Mouse (Mus musculus): Measurements from ENCODE around the gene Dab2ip. TPM values are rescaled to one million over a fixed set of nuclear protein-coding genes. Genes with fewer than 3 reads are reported as not detected.

Gene Dab2ip
- polyA plus RNA-seq, 1 experiment from 2014 or later: 49.5 TPM

DNA sequence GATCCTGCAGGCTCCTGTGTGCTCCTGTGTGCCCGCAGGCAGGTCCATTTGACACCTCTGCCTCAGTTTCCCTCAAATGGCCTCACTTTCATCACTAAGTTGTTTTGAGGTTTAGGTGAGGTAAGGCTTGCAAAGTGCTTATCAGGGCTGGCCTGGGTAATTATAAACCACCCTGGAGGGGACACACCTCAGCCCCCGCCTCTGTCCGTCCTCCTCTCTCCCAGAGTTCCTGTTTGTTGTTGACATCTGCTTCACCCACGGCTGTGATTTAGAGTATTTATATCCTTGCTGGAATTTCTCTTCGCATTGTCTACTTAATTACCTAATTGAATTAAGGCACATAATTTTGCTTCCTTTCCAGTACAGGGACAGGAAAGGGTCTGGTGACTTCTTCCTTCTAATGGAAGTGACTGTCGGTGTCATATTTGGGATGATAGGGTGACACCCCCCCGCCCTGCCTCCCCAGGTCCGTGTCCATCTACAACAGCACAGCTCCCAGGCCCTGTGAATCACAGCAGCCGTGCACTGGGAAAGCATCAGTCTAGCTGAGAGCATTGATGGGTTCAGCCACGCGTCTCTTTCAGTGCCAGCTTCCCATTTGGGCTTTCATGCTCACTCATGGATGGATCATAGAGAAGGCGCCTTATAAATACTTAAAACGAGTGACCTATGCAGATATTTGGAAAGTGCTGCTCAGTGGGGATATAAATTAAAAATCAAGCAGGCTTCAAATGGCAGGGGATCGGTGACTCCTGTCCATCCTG lies 34.1 kb downstream of the Dab2ip start:
- Histone ChIP-seq H3K27me3 (ENCODE audit: control insufficient read depth, insufficient read depth, low read length) (peaks cover 5% of the 10 kb centered on the region; the same call in 1 of the 2 replicates), H3K9me3 (replicated peaks; ENCODE audit: control insufficient read depth, low read length) (no peaks in the 10 kb centered on the region), H3K4me3 (ENCODE audit: low read depth, low read length) (no peak overlapping the region), H3K9ac (replicated peaks; ENCODE audit: low read length) (no peak overlapping the region), H3K4me2 (ENCODE audit: low read depth, low read length) (no peak overlapping the region), H3K27ac (replicated peaks; ENCODE audit: low read depth, low read length) (no peak overlapping the region), H3K36me3 (replicated peaks; ENCODE audit: control insufficient read depth, insufficient read depth, low read depth, low read length) (no peaks in the 10 kb centered on the region), H3K4me1 (ENCODE audit: control insufficient read depth, insufficient read depth, low read length) (peaks cover 6% of the 10 kb centered on the region; the same call in 1 of the 2 replicates)
- WGBS: 67% methylated on average over 14 of the region's 14 CpGs
- ATAC-seq (replicated peaks; ENCODE audit: insufficient number of reproducible peaks, low FRiP score, low TSS enrichment, low read depth): no peak
- no peak for DNase-seq (ENCODE audit: low spot score)

DNA sequence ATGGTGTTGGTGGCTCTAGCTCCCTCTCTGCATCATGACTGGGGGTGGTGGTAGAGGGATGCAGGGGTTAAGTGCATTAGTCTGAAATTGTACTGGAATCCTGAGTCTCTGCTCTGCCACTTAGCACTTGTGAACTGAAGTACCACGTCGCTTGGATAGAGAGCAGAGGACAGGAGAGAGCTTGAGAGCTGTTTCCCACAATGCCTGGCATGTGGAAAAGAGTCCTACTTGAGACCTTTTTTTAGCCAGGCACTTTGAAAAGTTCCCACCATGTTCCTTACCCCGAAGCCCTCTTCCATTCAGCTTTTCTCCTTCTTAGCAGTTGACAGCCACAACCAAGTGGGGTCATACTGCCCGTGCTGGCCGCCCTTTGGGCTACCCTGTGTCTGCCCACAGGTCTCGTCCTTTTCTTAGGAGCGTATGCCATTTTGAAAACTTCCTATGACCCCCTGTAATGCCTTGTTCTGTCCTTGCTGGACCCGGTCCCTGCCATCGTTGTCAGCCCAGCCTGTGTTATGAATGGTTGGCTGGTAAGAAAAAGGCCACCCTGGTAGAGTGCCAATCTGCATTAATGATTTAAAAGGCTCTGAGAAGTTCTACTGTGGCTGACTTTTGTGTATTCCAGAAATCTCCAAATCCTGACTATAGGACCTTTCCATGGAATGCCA lies 34.8 kb downstream of the Dab2ip start:
- DNase-seq (ENCODE audit: low spot score): no peak
- no peak overlapping the region for H3K4me2 ChIP-seq (ENCODE audit: low read depth, low read length)
- peaks cover 5% of the 10 kb centered on the region; the same call in 1 of the 2 replicates for H3K27me3 ChIP-seq (ENCODE audit: control insufficient read depth, insufficient read depth, low read length)
- no peak overlapping the region for H3K4me3 ChIP-seq (ENCODE audit: low read depth, low read length)
- H3K27ac ChIP-seq (replicated peaks; ENCODE audit: low read depth, low read length): no peak overlapping the region
- no peaks in the 10 kb centered on the region for H3K36me3 ChIP-seq (replicated peaks; ENCODE audit: control insufficient read depth, insufficient read depth, low read depth, low read length)
- ATAC-seq (replicated peaks; ENCODE audit: insufficient number of reproducible peaks, low FRiP score, low TSS enrichment, low read depth): no peak
- 77% methylated on average over 9 of the region's 9 CpGs for WGBS
- no peak overlapping the region for H3K9ac ChIP-seq (replicated peaks; ENCODE audit: low read length)
- no peaks in the 10 kb centered on the region for H3K9me3 ChIP-seq (replicated peaks; ENCODE audit: control insufficient read depth, low read length)
- peaks cover 7% of the 10 kb centered on the region for H3K4me1 ChIP-seq (ENCODE audit: control insufficient read depth, insufficient read depth, low read length)

DNA sequence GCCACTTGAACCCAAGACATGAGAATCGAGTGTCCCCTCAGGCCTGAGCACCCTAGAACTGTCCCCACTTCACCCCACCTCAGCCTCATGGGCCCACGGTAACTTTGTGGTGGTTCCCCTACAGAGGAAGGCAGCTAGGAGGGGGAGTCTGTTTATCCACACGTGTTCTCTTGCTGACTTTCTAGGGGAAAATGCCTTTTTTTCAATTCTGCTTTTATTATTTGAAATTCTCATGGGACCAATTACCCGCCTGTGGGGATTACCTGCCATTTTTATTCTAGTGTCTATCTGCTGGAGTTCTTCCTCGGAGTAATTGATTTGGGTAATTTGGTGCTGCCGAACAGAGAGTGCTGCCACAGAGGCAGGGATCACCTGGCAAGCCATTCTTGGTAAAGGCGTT lies 35.8 kb downstream of the Dab2ip start:
- H3K4me1 ChIP-seq (ENCODE audit: control insufficient read depth, insufficient read depth, low read length): peaks cover 5% of the 10 kb centered on the region
- ATAC-seq (replicated peaks; ENCODE audit: insufficient number of reproducible peaks, low FRiP score, low TSS enrichment, low read depth) (no peak), DNase-seq (ENCODE audit: low spot score) (no peak)
- WGBS: 64% methylated on average over 7 of the region's 7 CpGs
- H3K36me3 ChIP-seq (replicated peaks; ENCODE audit: control insufficient read depth, insufficient read depth, low read depth, low read length): no peaks in the 10 kb centered on the region
- H3K4me2 ChIP-seq (ENCODE audit: low read depth, low read length): no peak overlapping the region
- no peak overlapping the region for H3K9ac ChIP-seq (replicated peaks; ENCODE audit: low read length)
- no peaks in the 10 kb centered on the region for H3K9me3 ChIP-seq (replicated peaks; ENCODE audit: control insufficient read depth, low read length)
- H3K27ac ChIP-seq (replicated peaks; ENCODE audit: low read depth, low read length): no peak overlapping the region
- H3K27me3 ChIP-seq (ENCODE audit: control insufficient read depth, insufficient read depth, low read length): peaks cover 1% of the 10 kb centered on the region; the same call in 1 of the 2 replicates
- no peak overlapping the region for H3K4me3 ChIP-seq (ENCODE audit: low read depth, low read length)

DNA sequence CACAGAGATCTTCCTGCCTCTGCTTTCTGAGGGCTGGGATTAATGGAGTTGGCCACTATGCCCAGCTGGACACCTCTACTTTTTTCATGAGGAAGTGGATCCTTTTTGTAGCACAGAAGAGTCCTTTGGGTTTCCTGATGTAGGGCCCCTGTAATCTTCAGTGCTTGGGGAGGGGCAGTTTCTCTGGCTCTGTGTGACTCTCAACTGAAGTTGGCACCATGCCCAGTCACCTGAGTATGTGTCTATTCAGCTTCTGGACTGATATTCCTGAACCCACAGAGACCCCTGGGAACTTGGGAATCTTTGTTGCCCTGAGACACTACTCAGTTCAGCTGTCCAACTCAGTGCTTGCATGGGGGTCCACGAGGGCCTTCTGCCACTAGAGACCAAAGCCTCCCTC lies 37.0 kb downstream of the Dab2ip start:
- ATAC-seq (replicated peaks; ENCODE audit: insufficient number of reproducible peaks, low FRiP score, low TSS enrichment, low read depth) (no peak), DNase-seq (ENCODE audit: low spot score) (no peak)

DNA sequence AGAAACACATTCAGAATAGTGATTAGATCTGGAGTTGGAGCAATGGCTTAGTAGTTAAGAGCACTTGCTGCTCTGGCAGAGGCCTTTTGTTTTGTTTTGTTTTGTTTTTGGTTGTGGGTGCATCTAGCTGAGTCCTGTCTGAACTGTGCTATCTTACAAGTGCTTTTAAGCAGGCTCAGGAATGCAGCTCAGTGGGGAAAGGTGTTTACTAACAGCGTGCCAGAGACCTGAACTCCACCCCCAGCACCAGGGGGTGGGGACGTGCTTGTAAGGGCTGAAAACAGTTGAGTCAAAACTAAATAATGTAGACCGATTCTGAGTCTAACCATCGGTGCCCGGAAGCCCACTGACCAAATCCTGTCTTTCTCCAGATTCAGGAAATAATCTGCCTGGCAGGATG lies 37.7 kb downstream of the Dab2ip start:
- peaks cover 5% of the 10 kb centered on the region for H3K4me1 ChIP-seq (ENCODE audit: control insufficient read depth, insufficient read depth, low read length)
- ATAC-seq (replicated peaks; ENCODE audit: insufficient number of reproducible peaks, low FRiP score, low TSS enrichment, low read depth) (no peak), DNase-seq (ENCODE audit: low spot score) (no peak)
- no peak overlapping the region for H3K9ac ChIP-seq (replicated peaks; ENCODE audit: low read length)
- no peaks in the 10 kb centered on the region for H3K36me3 ChIP-seq (replicated peaks; ENCODE audit: control insufficient read depth, insufficient read depth, low read depth, low read length)
- no peak overlapping the region for H3K27ac ChIP-seq (replicated peaks; ENCODE audit: low read depth, low read length)
- no peak overlapping the region for H3K4me2 ChIP-seq (ENCODE audit: low read depth, low read length)
- no peaks in the 10 kb centered on the region for H3K9me3 ChIP-seq (replicated peaks; ENCODE audit: control insufficient read depth, low read length)
- no peaks in the 10 kb centered on the region for H3K27me3 ChIP-seq (ENCODE audit: control insufficient read depth, insufficient read depth, low read length)
- 51% methylated on average over 5 of the region's 5 CpGs for WGBS
- H3K4me3 ChIP-seq (ENCODE audit: low read depth, low read length): no peak overlapping the region

More for the DNA sequence above, 37.0 kb downstream of the Dab2ip start:
- Histone ChIP-seq H3K4me3 (ENCODE audit: low read depth, low read length) (no peak overlapping the region), H3K9me3 (replicated peaks; ENCODE audit: control insufficient read depth, low read length) (no peaks in the 10 kb centered on the region), H3K27me3 (ENCODE audit: control insufficient read depth, insufficient read depth, low read length) (no peaks in the 10 kb centered on the region), H3K4me2 (ENCODE audit: low read depth, low read length) (no peak overlapping the region), H3K9ac (replicated peaks; ENCODE audit: low read length) (no peak overlapping the region), H3K36me3 (replicated peaks; ENCODE audit: control insufficient read depth, insufficient read depth, low read depth, low read length) (no peaks in the 10 kb centered on the region), H3K27ac (replicated peaks; ENCODE audit: low read depth, low read length) (no peak overlapping the region), H3K4me1 (ENCODE audit: control insufficient read depth, insufficient read depth, low read length) (peaks cover 5% of the 10 kb centered on the region)
- 82% methylated on average over 1 of the region's 1 CpGs for WGBS

DNA sequence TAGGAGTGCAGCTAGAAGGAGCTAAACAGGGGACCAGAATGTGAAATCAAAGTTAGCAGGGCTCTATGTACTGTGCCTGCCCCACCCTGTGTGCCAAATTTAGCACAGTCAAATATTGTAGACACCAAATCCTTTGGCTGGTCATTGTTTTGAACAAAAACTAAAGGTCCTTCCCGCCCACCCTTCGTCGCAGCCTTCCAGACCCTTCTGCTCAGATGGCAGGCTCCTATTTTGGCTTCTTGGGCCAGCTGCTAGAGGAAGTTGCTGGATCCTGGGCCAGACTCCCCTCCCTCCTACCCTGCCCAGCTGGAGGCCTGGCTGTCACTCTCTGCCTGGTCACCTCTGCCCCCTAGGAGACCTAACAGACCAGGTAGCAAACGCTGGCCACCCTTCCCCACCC lies 38.7 kb downstream of the Dab2ip start:
- H3K4me1 ChIP-seq (ENCODE audit: control insufficient read depth, insufficient read depth, low read length): peaks cover 5% of the 10 kb centered on the region
- H3K27ac ChIP-seq (replicated peaks; ENCODE audit: low read depth, low read length): no peak overlapping the region
- H3K9ac ChIP-seq (replicated peaks; ENCODE audit: low read length): no peak overlapping the region
- H3K27me3 ChIP-seq (ENCODE audit: control insufficient read depth, insufficient read depth, low read length): no peaks in the 10 kb centered on the region
- no peaks in the 10 kb centered on the region for H3K9me3 ChIP-seq (replicated peaks; ENCODE audit: control insufficient read depth, low read length)
- no peaks in the 10 kb centered on the region for H3K36me3 ChIP-seq (replicated peaks; ENCODE audit: control insufficient read depth, insufficient read depth, low read depth, low read length)
- 65% methylated on average over 4 of the region's 4 CpGs for WGBS
- H3K4me3 ChIP-seq (ENCODE audit: low read depth, low read length): no peak overlapping the region
- H3K4me2 ChIP-seq (ENCODE audit: low read depth, low read length): no peak overlapping the region
- ATAC-seq (replicated peaks; ENCODE audit: insufficient number of reproducible peaks, low FRiP score, low TSS enrichment, low read depth) (no peak), DNase-seq (ENCODE audit: low spot score) (no peak)

DNA sequence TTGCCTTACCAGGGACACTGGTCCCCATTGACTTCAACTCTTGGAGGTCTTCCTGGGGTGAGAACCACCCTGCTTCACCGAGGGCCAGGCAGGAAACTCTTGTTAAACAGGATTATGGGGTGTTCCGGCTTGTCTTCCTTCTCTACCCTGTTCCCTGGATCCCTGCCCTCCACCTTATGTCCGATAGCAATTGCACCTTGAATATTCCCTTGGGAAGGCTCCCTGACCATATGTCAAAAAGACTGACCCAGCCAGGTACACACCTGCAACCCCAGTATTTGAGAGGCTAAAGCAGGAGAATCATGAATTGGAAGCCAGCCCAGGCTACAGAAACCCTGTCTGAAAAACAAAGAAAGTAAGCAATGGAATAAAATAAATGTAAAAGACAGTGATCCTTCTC lies 40.8 kb downstream of the Dab2ip start:
- H3K9me3 ChIP-seq (replicated peaks; ENCODE audit: control insufficient read depth, low read length): no peaks in the 10 kb centered on the region
- no peak overlapping the region for H3K27ac ChIP-seq (replicated peaks; ENCODE audit: low read depth, low read length)
- 41% methylated on average over 3 of the region's 3 CpGs for WGBS
- H3K4me3 ChIP-seq (ENCODE audit: low read depth, low read length): no peak overlapping the region
- no peaks in the 10 kb centered on the region for H3K27me3 ChIP-seq (ENCODE audit: control insufficient read depth, insufficient read depth, low read length)
- H3K9ac ChIP-seq (replicated peaks; ENCODE audit: low read length): no peak overlapping the region
- peaks cover 5% of the 10 kb centered on the region for H3K4me1 ChIP-seq (ENCODE audit: control insufficient read depth, insufficient read depth, low read length)
- no peaks in the 10 kb centered on the region for H3K36me3 ChIP-seq (replicated peaks; ENCODE audit: control insufficient read depth, insufficient read depth, low read depth, low read length)
- ATAC-seq (replicated peaks; ENCODE audit: insufficient number of reproducible peaks, low FRiP score, low TSS enrichment, low read depth) (no peak), DNase-seq (ENCODE audit: low spot score) (no peak)
- no peak overlapping the region for H3K4me2 ChIP-seq (ENCODE audit: low read depth, low read length)

DNA sequence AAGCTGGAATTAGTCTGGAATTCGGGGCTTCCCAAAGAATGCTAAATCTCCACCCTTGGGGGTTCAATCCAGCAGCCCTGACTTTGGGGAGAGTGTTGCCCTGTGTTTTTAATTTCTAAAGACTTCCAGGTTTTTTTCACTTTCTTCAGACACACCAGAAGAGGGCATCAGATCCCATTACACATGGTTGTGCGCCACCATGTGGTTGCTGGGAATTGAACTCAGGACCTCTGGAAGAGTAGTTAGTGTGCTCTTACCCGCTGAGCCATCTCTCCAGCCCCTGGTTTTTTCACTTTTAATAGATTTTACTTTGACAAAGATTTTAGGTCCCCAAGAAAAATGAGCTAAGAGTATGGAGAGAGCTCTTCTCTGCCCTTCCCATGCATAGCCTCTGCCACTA lies 43.6 kb downstream of the Dab2ip start:
- 70% methylated on average over 3 of the region's 3 CpGs for WGBS
- Histone ChIP-seq H3K9ac (replicated peaks; ENCODE audit: low read length) (no peak overlapping the region), H3K27ac (replicated peaks; ENCODE audit: low read depth, low read length) (no peak overlapping the region), H3K9me3 (replicated peaks; ENCODE audit: control insufficient read depth, low read length) (no peaks in the 10 kb centered on the region), H3K4me3 (ENCODE audit: low read depth, low read length) (no peak overlapping the region), H3K4me2 (ENCODE audit: low read depth, low read length) (no peak overlapping the region), H3K36me3 (replicated peaks; ENCODE audit: control insufficient read depth, insufficient read depth, low read depth, low read length) (no peaks in the 10 kb centered on the region), H3K27me3 (ENCODE audit: control insufficient read depth, insufficient read depth, low read length) (no peaks in the 10 kb centered on the region), H3K4me1 (ENCODE audit: control insufficient read depth, insufficient read depth, low read length) (peaks cover 5% of the 10 kb centered on the region)
- ATAC-seq (replicated peaks; ENCODE audit: insufficient number of reproducible peaks, low FRiP score, low TSS enrichment, low read depth) (no peak), DNase-seq (ENCODE audit: low spot score) (no peak)
